Mouse (Mus musculus) layer of hippocampus, postnatal 10 days (tissue): ENCODE data around the gene Ecel1. TPM values are rescaled to one million over a fixed set of nuclear protein-coding genes. Genes with fewer than 3 reads are reported as not detected.

ENCODE experiments used
- DNase-seq, 2 experiments: peaks; one replicate each; pipeline ENCODE4 v3.0.0; 2021; ENCODE audit warnings: low spot score in 2 of 2
- total RNA-seq, 2 experiments: library from RNA; stranded (reverse); gene quantifications; 2 replicates each; pipeline ENCODE4 v1.2.3; 2021

Gene Ecel1
- total RNA-seq, 2 experiments from 2014 or later, result 4.1 to 4.5 TPM

DNA sequence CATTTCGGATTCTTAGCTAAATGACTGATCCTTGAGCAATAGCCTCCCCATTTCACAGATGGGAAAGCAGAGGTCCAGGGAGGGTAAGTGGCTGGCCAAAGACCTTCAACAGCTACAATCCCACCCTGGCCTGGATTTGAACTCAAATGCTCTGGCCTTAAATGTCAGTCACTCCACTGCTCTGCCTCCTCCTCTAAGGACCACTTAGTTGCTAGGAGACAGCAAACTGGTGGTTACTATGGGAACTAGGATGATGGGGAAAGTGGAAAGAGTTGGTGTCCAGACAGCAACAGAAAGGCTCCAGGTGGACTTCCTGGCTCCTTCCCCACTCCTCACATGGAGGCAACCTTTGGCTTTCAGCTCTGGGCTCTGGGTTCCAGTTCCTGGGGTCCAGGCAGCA lies 15.0 kb upstream of the Ecel1 start:
- DNase-seq, result no peak

GRCm38 (mm10) chr1:87170458-87170857 lies 14.1 kb upstream of the Ecel1 start:
- no peak for DNase-seq

DNA sequence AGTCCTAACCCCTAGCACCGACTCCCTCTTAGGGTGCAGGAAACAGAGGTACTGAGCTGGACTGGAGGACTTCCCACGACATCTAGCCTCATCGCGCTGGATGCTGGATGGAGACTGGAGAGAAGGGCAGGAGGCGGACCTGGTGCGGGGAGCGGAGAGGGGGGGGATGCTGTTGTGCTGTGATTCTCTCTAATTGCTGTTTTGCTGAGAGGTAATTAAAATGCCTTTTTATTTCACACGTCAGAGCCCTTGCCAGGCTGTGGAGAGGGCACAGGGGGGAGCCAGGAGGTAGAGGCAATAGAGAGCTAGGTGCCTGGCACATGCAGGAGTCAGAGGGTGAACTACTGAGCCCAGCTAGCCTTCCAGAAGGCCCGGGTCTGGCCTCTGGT lies 8.5 kb upstream of the Ecel1 start:
- DNase-seq, result no peak

DNA sequence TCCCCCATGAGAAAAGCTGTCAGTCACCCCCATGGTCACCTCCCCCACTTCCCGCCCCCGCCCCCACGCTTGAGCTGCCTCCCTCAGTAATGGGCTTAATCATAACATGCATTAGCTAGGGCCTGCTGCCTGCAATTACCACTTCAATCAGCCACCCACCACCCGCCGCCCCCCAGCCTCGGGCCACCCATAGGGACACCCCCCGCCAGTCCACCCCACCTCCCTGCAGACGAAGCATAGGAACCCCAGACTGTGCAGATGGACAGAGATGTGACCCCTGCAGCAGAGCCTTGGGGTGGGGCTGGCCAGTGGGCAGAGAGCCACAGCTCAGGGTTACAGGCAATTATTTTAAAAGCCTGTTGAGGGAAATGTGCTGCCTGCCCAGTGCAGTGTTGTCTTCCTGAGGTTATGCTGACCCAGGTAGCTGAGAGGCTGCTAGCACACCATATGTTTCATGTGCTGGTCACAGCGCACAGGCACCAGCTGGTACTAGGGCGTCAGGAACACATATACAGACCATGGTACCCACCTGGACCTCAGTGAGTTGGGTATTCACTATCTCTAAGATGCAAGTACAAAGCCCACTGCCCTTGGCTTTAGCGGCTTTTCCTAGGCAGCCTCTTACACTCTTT lies 8.0 kb upstream of the Ecel1 start:
- DNase-seq, result no peak

DNA sequence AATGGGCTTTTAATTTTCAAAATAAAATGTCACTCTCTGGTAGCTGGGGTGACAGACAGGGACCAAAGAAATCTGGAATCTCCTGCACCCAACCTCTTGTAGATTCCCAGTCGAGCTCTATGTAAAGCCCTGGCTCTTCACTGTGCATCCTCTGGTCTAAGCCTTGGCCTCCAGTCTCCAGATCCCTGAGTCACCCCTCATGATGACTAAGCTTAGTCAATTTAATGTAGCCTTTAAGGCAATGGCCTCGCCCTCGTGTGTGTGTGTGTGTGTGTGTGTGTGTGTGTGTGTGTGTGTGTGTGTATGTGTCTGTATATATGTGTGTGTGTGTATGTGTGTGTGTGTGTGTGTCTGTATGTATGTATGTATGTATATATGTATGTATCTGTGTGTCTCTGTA lies 3.1 kb upstream of the Ecel1 start:
- DNase-seq, result no peak

DNA sequence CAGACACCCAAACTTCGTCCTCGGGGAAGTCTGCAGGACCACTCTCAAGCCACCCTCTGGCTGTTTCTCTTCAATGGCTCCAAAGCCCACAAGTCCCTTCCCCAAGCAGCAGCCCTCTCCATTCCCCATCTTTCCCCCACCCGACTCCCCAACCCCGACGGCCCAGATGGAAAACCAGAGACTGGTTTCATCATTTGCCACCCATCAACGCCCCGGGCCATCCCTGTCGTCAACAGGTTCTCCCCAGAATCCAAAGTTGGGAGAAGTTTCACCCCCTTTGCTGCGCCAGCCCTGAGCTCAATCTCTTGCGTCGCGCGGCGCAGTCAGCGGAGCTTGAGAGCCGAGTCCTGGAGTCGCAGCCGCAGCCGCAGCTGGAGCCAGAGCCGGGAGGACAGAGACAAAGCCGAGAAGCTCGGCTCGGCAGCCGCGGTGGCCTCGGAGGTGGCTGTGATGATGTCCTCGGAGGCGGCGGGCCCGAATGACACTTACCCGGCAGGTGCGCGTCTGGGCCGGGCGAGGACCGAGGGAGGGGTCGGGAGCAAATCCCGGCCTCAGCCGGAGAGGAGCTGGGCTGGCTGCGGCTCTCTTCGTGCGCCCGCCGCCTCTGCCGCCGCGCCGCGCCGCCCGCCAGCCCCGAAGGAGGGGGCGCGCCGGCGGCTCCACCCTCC lies 656 bp downstream of the Ecel1 start:
- DNase-seq, result no peak

GRCm38 (mm10) chr1:87154501-87155120 lies 1.7 kb downstream of the Ecel1 start:
- no peak for DNase-seq

- DNase-seq, result no peak
Observed at GRCm38 (mm10) chr1:87153776-87154500, 2.4 kb downstream of the Ecel1 start.

- DNase-seq, result no peak
Observed at GRCm38 (mm10) chr1:87151286-87151685, 5.0 kb downstream of the Ecel1 start.

- no peak for DNase-seq
Observed at GRCm38 (mm10) chr1:87149422-87149821, 6.9 kb downstream of the Ecel1 start.

GRCm38 (mm10) chr1:87143141-87143540 lies 13.2 kb downstream of the Ecel1 start:
- no peak for DNase-seq

DNA sequence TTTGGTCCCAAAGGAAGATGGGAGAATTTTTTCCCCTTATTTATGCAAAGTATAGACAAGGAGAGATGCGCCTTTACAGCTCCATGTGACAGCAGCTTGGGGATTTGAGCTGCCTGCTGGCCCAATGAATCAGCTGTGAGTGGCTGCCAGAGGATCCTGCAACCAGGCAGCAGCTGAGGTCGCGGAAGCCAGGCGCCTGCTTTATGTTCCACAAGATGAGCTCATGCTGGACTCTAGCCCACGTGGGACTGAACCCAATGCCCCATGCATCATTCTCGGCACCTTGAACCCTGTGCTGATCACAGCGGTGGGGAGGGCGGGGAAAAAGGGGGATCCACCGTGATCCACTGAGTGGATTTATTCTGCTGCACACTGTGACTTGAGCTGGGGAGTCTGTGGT lies 13.9 kb downstream of the Ecel1 start:
- DNase-seq, result peak in 1 of 2 experiments; percentile 33

GRCm38 (mm10) chr1:87141550-87141949 lies 14.8 kb downstream of the Ecel1 start:
- DNase-seq, result no peak

DNA sequence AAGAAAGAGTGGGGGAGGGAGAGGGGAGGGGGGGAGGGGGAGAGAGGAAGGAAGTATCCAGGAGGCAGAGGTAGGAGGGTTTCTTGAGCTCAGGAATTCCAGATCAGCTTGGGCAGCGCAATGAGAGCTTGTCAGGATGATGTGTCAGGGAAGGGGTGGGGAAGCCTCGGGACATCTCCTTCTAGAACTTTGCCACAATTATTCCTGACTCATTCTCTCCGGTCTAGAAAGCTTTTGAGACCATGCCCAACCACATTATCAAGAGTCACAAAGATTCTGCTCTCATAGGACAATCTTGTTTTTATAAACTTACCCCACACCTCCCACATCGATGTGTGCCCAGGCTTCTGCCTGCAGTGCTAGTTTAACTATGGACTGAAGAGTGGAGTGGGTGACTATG lies 24.5 kb downstream of the Ecel1 start:
- DNase-seq, result no peak

GRCm38 (mm10) chr1:87127206-87128030 lies 28.9 kb downstream of the Ecel1 start:
- DNase-seq, result peak; percentile 52

- no peak for DNase-seq
Observed at GRCm38 (mm10) chr1:87124673-87125072, 31.6 kb downstream of the Ecel1 start, which contains the start of gene Akp3. Gene Akp3 (plus strand): TSS chr1:87124973.

DNA sequence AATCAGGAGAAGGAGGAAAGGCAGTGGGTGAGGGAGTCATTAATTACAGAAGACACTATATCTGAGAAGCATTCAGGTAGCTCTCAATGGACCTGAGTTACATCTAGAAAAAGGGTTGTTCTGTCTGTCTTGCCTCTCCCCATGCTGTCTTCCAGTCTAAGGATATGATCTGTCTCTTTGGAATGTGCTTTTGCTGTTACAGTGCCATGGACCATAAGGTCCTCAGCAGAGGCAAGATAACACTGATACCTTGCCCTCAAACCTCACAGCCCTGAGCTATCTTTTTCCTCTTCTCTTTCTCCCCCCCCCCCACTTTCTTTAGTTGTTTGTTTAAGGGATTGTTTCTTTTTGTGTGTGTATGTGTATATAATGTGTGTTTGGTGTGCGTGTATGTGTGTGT lies 41.5 kb downstream of the Ecel1 start:
- no peak for DNase-seq

DNA sequence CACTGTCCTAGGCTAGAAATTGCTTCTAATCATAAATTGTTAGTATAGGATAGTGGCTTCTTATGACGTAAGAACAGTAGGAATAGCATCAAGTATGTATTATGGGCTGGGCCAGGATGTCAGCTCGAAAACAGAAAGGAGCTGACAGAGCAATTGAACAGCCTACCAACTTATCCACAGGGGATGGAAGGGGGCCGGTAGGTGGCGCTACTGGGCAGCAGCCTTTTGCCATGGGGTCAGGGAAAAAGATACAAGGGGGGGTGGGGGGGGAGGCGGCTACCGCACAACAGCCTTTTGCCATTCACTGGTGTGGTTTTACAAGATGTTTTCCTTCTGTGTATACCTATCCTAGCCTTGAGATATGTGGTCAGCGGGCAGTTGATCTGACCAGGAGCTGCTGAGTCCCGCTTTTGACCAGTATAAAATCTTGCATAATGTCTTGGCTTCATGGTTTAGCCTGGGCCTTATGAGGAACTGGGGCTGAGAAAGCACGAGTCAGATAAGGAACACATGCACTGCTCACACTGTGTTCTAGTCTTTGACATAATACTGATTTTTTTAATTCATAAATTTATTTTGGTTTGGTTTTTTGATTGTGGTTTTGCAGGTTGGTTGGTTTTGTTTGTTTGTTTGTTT lies 44.5 kb downstream of the Ecel1 start:
- peak; percentile 33 to 46 for DNase-seq

GRCm38 (mm10) chr1:87108564-87108963 lies 47.8 kb downstream of the Ecel1 start:
- DNase-seq, result no peak

DNA sequence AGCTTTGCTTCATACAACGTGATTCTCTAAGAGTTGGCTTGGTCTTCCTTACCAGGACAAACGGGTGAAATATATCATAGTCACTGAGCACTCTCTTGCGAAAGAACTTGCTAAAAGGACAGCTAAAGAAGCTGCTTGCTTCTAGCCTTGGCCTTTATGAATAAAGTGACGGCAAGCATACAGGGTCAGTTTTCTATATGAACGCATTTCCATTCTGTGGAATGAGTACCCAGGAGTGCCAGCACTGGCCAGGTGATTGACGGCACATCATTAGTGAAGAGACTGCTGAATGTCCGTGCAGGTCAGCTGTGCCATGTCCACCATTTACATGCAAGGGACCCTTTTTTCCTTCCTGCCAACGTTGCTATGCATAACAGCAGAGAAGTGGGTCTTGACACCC lies 49.8 kb downstream of the Ecel1 start:
- no peak for DNase-seq

- DNase-seq, result no peak
Observed at GRCm38 (mm10) chr1:87103936-87104335, 52.4 kb downstream of the Ecel1 start.
